Mouse (Mus musculus): ENCODE data around the gene Cstb. TPM values are rescaled to one million over a fixed set of nuclear protein-coding genes. Genes with fewer than 3 reads are reported as not detected.

Gene Cstb
- total RNA-seq, 2 experiments from 2014 or later = 30.4 to 30.6 TPM

Small RNA genes lying within 50 kb of the gene (microRNA-seq; reads per million reads assigned to microRNA genes)
- 0 reads per million in 2 experiments for gene Mir6410 (ENCODE audit: borderline number of aligned reads in 2 of 2)
- 0.72 to 2.0 reads per million in 2 experiments for gene Mir6907 (ENCODE audit: borderline number of aligned reads in 2 of 2)
- 0 reads per million in 2 experiments for gene Mir6908 (ENCODE audit: borderline number of aligned reads in 2 of 2)

Other genes starting within 250 kb of the Cstb start
- gene Pwp2, start 240.5 kb upstream of the Cstb start, total RNA-seq (2021) = 10 to 100 TPM in 1 of 2 experiments, 1 to 10 TPM in 1; 9.9 to 10.7 TPM
- 10 to 100 TPM; 46.6 to 48.2 TPM for gene Trappc10, start 181.0 kb upstream of the Cstb start, total RNA-seq (2021)
- 100 to 1,000 TPM; 232 to 266 TPM for gene Agpat3, start 73.2 kb upstream of the Cstb start, total RNA-seq (2021)
- gene Rrp1, start 12.6 kb upstream of the Cstb start, total RNA-seq (2021) = 10 to 100 TPM; 93.6 to 97.2 TPM
- gene Pdxk, start 39.3 kb downstream of the Cstb start, total RNA-seq (2021) = 10 to 100 TPM; 10.6 to 11.7 TPM
- not detected for gene Olfr1358, start 91.8 kb downstream of the Cstb start, total RNA-seq (2021)
- 10 to 100 TPM; 42.3 to 42.7 TPM for gene Ilvbl, start 148.7 kb downstream of the Cstb start, total RNA-seq (2021)
- 10 to 100 TPM; 12.0 to 15.2 TPM for gene Syde1, start 166.3 kb downstream of the Cstb start, total RNA-seq (2021)
- not detected for gene Olfr1357, start 192.4 kb downstream of the Cstb start, total RNA-seq (2021)